Mouse (Mus musculus): Measurements from ENCODE around the gene Hnrnpm.

Hnrnpm gene

DNA sequence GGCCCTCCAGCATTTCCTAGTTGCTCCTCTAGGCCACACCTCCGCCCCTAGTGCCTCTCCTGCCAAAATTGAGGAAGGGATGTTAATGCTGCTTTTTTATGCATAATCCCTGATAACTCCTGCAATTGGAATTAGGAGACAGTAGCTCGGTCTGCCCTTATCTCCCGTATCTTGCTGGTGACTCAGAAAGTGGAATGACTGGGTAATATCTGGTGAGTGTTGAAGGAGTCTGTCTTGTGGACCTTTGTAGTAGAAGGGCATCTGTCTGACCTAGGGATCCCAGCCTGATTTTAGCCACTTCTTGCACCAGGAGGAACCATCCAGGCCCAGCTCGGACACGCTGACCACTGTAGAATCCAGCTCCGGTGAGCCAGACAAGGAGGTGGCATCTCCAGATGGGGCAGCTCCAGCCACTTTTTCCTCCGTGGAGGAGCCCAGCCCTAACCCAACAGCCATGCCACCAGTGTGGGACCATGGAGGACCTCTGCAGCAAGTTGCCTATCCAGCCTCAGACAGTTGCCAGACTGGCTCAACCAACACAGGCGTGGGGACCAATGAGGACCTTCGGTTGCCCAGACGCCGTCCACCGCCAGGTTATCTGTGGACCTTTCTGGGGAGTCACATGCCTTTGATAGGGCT lies 57.1 kb downstream of the Hnrnpm start:
- no peak for TF ChIP-seq GATA4 (IDR thresholded peaks at IDR 0.05; ENCODE audit: insufficient replicate concordance, low read length)

DNA sequence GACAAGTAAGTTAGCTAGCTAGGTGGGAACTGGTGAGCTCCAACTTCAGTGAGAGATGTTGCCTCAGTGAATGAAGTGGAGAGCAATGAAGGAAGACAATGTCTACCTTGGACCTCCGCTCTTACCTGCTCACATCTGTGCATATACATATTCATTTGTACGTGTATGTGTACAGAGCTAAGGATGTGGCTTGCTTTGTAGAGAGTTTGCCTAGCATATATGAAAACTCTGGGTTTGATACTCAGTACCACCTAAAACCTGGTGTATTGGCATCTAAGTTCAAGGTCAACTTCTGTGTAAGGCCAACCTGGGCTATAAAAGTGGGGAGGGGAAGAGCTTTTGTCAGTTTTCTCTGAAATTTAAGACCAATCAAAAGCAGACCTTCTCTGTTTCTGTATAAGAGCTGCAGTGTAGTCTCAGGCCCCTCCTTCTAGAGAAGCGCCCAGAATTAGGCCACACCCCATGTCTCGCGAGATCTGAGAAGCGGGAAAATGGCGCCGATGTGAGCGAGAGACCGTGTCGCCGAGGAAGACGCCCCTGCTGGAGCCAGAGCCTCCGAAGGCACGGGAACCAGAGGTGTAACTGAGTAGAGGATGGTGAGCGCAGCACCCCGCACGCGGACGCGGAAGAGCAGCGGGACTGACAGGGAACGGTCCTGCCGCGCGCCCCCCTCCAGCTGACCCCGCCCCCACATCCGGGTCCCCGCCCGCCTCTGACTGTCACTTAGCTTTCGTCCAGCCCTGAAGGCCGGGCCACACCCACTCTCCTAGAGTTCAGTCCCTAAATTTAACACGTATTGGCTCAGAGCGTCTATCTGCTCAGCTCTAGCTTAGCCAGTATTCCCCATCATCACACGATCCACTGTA lies 57.8 kb downstream of the Hnrnpm start, which contains the start of gene Zfp414:
Zfp414 (plus strand) TSS at position 470 of the 866 bp plus-strand sequence.
- no peak for TF ChIP-seq GATA4 (IDR thresholded peaks at IDR 0.05; ENCODE audit: insufficient replicate concordance, low read length)

DNA sequence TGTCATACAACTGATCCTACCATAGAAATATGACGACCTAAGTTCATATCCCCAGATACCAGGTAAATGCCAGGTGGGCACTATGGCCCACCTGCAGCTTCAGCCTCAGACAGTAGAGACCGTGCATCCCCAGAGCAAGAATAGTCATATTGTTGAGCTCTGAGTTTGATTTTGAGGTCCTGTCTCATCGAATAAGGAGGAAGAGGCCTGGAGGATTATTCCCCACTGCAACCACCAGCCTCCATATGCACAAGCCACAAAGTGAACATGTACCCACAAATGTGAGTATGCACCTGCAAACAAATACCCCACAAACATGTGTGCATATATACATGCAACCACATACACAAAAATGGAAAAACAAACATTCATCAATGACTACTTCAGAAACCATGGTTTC lies 59.4 kb downstream of the Hnrnpm start:
- TF ChIP-seq GATA4 (IDR thresholded peaks at IDR 0.05; ENCODE audit: insufficient replicate concordance, low read length) = no peak

DNA sequence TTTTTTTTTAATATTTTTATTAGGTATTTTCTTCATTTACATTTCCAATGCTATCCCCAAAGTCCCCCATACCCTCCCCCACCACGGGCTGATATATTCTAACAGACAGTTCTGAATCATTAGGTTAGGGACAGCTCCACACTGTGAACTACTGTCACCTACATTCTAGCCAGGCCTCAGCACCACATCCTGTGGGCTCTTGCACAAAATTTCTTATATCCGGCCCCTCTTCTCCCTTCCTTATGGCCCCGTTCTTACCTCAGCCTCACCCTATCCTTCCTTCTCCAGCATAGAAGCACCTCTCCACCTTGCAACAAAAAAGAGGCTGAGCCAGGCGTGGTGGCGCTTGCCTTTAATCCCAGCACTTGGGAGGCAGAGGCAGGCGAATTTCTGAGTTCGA lies 76.1 kb downstream of the Hnrnpm start:
- no peak for TF ChIP-seq GATA4 (IDR thresholded peaks at IDR 0.05; ENCODE audit: insufficient replicate concordance, low read length)

DNA sequence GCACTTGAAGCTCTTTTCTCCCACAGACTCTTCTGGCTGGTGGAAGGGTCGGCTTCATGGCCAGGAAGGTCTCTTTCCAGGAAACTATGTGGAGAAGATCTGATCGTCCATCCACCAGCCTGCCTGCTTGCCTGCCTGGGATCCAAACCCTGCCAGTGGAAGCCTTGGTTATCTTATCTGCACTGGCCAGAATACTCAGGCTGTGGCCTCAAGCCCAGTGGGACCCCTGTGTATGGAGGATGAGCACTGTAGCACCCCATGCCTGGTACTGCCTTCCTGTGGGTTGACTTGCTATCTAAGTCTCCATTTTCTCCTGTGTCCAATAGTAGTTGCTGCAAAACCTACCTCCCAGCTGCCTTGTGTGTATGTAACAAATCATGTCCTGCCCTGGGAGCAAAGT lies 79.4 kb downstream of the Hnrnpm start:
- no peak for TF ChIP-seq GATA4 (IDR thresholded peaks at IDR 0.05; ENCODE audit: insufficient replicate concordance, low read length)

DNA sequence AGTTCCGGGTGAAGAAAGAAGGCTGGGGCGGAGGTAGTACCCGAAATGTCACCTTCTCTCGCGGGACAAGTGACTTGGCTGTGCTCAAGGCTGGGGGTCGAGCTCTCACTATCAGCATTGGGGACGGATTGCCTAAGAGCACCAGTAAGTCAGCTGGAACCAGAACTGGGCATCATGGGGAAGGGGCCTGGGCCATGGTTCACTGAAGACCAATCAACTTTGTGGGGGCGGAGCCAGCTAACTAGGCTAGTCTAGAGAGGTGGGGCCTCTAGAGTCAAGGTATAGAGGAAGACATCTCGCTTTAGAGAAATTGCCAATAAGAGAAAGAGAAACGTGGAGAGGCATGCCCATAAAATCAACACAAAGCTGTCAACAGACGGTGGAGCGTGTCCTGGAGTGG lies 84.7 kb downstream of the Hnrnpm start:
- TF ChIP-seq GATA4 (IDR thresholded peaks at IDR 0.05; ENCODE audit: insufficient replicate concordance, low read length) = no peak

DNA sequence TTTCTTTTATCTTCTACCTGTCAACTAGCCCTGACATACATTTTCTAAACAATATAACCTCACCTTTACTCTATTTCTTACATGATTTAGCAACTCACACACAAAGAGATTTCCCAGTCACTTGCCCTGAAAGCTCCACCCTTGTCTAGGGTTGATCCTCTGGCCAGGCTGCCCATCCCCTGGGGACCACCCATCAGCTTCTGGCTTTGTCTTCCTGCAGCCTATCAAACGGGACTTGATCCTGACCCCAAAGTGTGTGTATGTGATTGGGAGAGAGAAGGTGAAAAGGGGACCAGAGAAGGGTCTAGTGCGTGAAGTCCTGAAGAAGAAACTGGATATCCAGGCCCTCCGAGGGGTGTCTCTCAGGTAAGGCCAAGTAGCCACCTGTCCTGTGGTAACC lies 85.8 kb downstream of the Hnrnpm start:
- TF ChIP-seq GATA4 (IDR thresholded peaks at IDR 0.05; ENCODE audit: insufficient replicate concordance, low read length) = no peak

DNA sequence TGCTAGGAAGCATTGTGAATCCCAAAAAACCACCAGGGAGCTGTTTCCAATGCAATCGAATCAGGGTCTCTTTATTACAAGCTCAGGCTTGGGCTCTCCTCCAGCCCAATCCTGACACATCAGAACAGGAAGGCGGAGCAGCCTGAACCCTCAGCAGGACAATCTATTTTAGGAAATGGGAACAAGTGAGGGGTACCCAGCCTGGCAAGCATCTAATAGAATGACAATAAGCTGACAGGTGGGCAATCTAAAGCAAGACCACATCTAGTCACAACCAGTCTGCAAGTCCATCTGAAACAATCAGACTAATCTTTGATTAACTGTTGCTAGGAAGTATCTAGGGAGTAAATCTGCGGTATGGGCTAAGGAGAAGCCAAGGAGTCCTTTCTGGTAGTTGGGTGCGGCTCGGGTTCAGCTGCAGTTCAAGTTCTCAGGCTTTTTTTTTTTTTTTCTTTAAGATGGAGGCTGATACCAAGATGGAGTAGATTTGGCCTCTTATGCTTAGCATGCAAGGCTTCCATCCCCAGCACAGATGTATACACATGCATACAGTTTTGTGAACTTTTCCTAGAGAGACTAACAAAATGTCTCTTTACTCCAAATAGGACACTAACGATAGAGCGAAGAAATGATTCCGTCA lies 86.7 kb downstream of the Hnrnpm start:
- no peak for TF ChIP-seq GATA4 (IDR thresholded peaks at IDR 0.05; ENCODE audit: insufficient replicate concordance, low read length)

DNA sequence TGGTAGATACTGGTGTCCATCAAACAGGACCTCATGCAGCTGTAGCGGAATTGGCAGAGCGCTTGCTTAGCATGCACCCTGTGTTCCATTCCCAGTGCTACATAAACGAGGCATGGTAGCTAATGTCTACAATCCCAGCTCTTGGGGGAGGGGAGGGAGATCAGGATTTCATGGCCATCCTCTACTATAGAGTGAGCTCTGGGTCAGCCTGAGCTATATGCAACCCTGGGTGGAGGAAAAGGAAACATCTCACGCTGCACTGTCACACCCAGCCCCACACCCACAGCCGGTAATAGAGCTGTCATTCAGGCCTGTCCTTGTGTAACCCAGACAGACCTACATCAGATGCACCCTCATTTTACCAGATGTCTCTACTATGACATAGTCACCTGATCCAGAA lies 88.2 kb downstream of the Hnrnpm start:
- TF ChIP-seq GATA4 (IDR thresholded peaks at IDR 0.05; ENCODE audit: insufficient replicate concordance, low read length) = no peak

DNA sequence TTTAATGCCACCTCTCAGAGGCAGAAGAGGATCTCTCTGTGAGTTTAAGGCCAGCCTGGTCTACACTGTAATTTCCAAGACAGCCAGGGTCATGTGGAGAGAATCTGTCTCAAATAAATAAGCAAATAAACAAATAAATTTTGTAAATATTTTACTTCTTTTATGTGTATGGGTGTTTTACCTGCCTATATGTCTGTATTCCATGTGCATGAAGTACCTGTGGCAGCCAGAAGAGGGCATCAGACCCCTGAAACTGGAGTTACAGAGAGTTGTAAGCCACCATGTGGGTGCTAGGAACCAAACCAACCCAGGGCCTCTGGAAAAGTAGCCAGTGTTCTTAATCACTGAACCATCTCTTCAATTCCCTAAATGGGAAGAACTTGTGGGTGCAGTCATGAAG lies 89.4 kb downstream of the Hnrnpm start:
- no peak for TF ChIP-seq GATA4 (IDR thresholded peaks at IDR 0.05; ENCODE audit: insufficient replicate concordance, low read length)

Measured in liver, adult (tissue).